ENCODE assay signal across 22 mouse cellular contexts in genomic region chr17:32621018-32621417, GRCm38 (mm10). TPM values are rescaled to one million over a fixed set of nuclear protein-coding genes. Genes with fewer than 3 reads are reported as not detected.
DNase-seq lines count a peak whose midpoint lies in the region; ATAC-seq lines count a peak whose summit lies in the region.
"Not testable (repeated sequence)": the region's sequence is repeated elsewhere in the genome, so short reads cannot be mapped to it uniquely, and the experiment has no call there.
"Had no signal": no experiment of that assay in that cellular context is flagged by ENCODE, and none has a peak within 500 bp of the region (broad histone marks: within the 10 kb centered on the region; RNA-seq: fewer than 3 reads in every experiment).

Gene Cyp4f37 (plus strand): TSS chr17:32621309.

- not testable (repeated sequence) for H3K9ac ChIP-seq in intestine, embryonic 16.5 days (ENCODE audit: low read depth, low read length); lung, embryonic 16.5 days (ENCODE audit: low read length)

- H3K4me3 ChIP-seq in intestine, embryonic 16.5 days (ENCODE audit: low read length); lung, embryonic 16.5 days (ENCODE audit: low read length): not testable (repeated sequence)

- H3K4me2 ChIP-seq in intestine, embryonic 16.5 days (ENCODE audit: low read depth, low read length); lung, embryonic 16.5 days (ENCODE audit: low read depth, low read length): not testable (repeated sequence)

- H3K4me1 ChIP-seq in intestine, embryonic 16.5 days (ENCODE audit: control insufficient read depth, insufficient read depth, low read length); lung, embryonic 16.5 days (replicated peaks; ENCODE audit: control insufficient read depth, insufficient read depth, low read length): not testable (repeated sequence)

- peak; percentile 9 for DNase-seq in ZHBTc4 (ENCODE audit: low read depth, low spot score)

- peak; percentile 42; the same call in 1 of the 2 replicates for ATAC-seq in granulocyte monocyte progenitor cell, adult 5-6 weeks (replicated peaks; ENCODE audit: poor library complexity, severe bottlenecking)
- peak; percentile 37 to 53; a peak in 1 of 4 replicates for ATAC-seq in hematopoietic stem cell, adult 5-6 weeks (replicated peaks in 1 of 2; ENCODE audit: insufficient read depth in 1 of 2, low FRiP score in 2 of 2, low TSS enrichment in 1 of 2, low read depth in 1 of 2, poor library complexity in 2 of 2, severe bottlenecking in 2 of 2)
- ATAC-seq in intestine, embryonic 16.5 days: peak; percentile 46; the same call in 1 of the 2 replicates
- peak; percentile 49; the same call in 1 of the 2 replicates for ATAC-seq in lung, embryonic 16.5 days (ENCODE audit: low read depth)
- peak; percentile 58 for ATAC-seq in megakaryocyte progenitor cell, adult 5-6 weeks (replicated peaks; ENCODE audit: poor library complexity)
- peak; percentile 19; the same call in 1 of the 2 replicates for ATAC-seq in neutrophil, adult 5-6 weeks (ENCODE audit: extremely low read depth, insufficient number of reproducible peaks, low FRiP score, poor library complexity, severe bottlenecking)

- H3K27ac ChIP-seq in intestine, embryonic 16.5 days (ENCODE audit: low read length); lung, embryonic 16.5 days (ENCODE audit: low read length): not testable (repeated sequence)

- WGBS in intestine, embryonic 16.5 days: 59% methylated on average over 4 of the region's 4 CpGs
- 48% methylated on average over 4 of the region's 4 CpGs for WGBS in lung, embryonic 16.5 days

- H3K27me3 ChIP-seq in intestine, embryonic 16.5 days (replicated peaks; ENCODE audit: control insufficient read depth, insufficient read depth, low read length); lung, embryonic 16.5 days (ENCODE audit: control insufficient read depth, insufficient read depth, low read depth, low read length): not testable (repeated sequence)

- H3K9me3 ChIP-seq in intestine, embryonic 16.5 days (ENCODE audit: control insufficient read depth, low read length); lung, embryonic 16.5 days (ENCODE audit: control insufficient read depth, low read length): not testable (repeated sequence)

- not testable (repeated sequence) for H3K36me3 ChIP-seq in intestine, embryonic 16.5 days (ENCODE audit: control insufficient read depth, insufficient read depth, low read length); lung, embryonic 16.5 days (ENCODE audit: control insufficient read depth, insufficient read depth, low read length)

RNA-seq across cellular contexts. Expression of gene Cyp4f37, which starts in this region (rescaled TPM):
- total RNA-seq in granulocyte monocyte progenitor cell, adult 5-6 weeks (2014; fragmentation: Nextera tagmentation): not detected in 2 replicates
- total RNA-seq in granulocyte monocyte progenitor cell, adult 5-6 weeks (2017): not detected in 2 replicates
- total RNA-seq in hematopoietic stem cell, adult 5-6 weeks (2017): not detected in 2 replicates
- polyA plus RNA-seq in intestine, embryonic 16.5 days (2015; fragmentation: Nextera tagmentation; extraction: Ambion mirVana): not detected in 2 replicates
- not detected in 2 replicates for polyA plus RNA-seq in lung, embryonic 16.5 days (2015; fragmentation: Nextera tagmentation; extraction: Ambion mirVana)
- total RNA-seq in megakaryocyte progenitor cell, adult 5-6 weeks (2015): not detected in 2 replicates
- not detected in 2 replicates for total RNA-seq in megakaryocyte progenitor cell, adult 5-6 weeks (2017)
- total RNA-seq in neutrophil, adult 5-6 weeks (2017): 0.12 TPM in 1 of 2 replicates, not detected in the other
- total RNA-seq: adrenal gland, adult 2 months; adrenal gland, postnatal 10 days; adrenal gland, postnatal 25 days; adrenal gland, postnatal 4 days; forebrain, postnatal 0 days; MEL had no signal
- polyA plus RNA-seq: adrenal gland, adult 2 months; brain, embryonic 14.5 days; C2C12; cortical plate, adult 2 months; embryonic facial prominence, embryonic 10.5 days; embryonic facial prominence, embryonic 12.5 days; embryonic facial prominence, embryonic 14.5 days; forebrain, embryonic 11.5 days; forebrain, embryonic 13.5 days; forebrain, embryonic 15.5 days had no signal

Comparison
In these comparisons a context has a peak if more than half of its experiments do, and no peak if none do; other contexts are left out.
1. Peak in ATAC-seq in granulocyte monocyte progenitor cell, adult 5-6 weeks; RNA of the gene not detected or under 1 TPM.
2. Peak in ATAC-seq in hematopoietic stem cell, adult 5-6 weeks; RNA of the gene not detected or under 1 TPM.
3. Peak in ATAC-seq in intestine, embryonic 16.5 days; RNA of the gene not detected or under 1 TPM.
4. Peak in ATAC-seq in lung, embryonic 16.5 days; RNA of the gene not detected or under 1 TPM.
5. Peak in ATAC-seq in megakaryocyte progenitor cell, adult 5-6 weeks; RNA of the gene not detected or under 1 TPM.
6. Peak in ATAC-seq in neutrophil, adult 5-6 weeks; RNA of the gene not detected or under 1 TPM.